Mouse (Mus musculus): Measurements from ENCODE around the gene Olfr341.

Olfr341 gene

GRCm38 (mm10) chr2:36482368-36482767 lies at the start of gene Olfr341:
TSS of gene Olfr341 (minus strand) at chr2:36482468.
- no peak for DNase-seq (ENCODE audit: low spot score in 2 of 2)

- DNase-seq (ENCODE audit: low spot score in 2 of 2), result no peak
Observed at GRCm38 (mm10) chr2:36524698-36525097, 42.4 kb upstream of the Olfr341 start, which contains the start of gene Olfr342. TSS of gene Olfr342 (plus strand) at chr2:36524998.

- no peak for DNase-seq (ENCODE audit: low spot score in 2 of 2)
Observed at GRCm38 (mm10) chr2:36473634-36474033, 8.6 kb downstream of the Olfr341 start.

GRCm38 (mm10) chr2:36452287-36452686 lies 30.0 kb downstream of the Olfr341 start, which contains the start of gene Olfr340:
TSS of gene Olfr340 (plus strand) at chr2:36452587.
- no peak for DNase-seq (ENCODE audit: low spot score in 2 of 2)

Data from spleen, postnatal 36 days (tissue).